Mouse (Mus musculus): Measurements from ENCODE around the gene Gm21119.
A peak's percentile ranks its signal among the peaks of the same experiment; 100 is the strongest.
"Not testable (repeated sequence)": the region's sequence is repeated elsewhere in the genome, so short reads cannot be mapped to it uniquely, and the experiment has no call there.

Gene Gm21119

GRCm38 (mm10) chr8:20614619-20615018 is at the start of gene Gm21119:
Gm21119 (plus strand) TSS chr8:20614919.
- not testable (repeated sequence) for DNase-seq (ENCODE audit: low spot score)

- not testable (repeated sequence) for DNase-seq (ENCODE audit: low spot score)
These were observed 48.0 kb upstream of the Gm21119 start for GRCm38 (mm10) chr8:20566753-20567152.

GRCm38 (mm10) chr8:20581081-20581480 is 33.6 kb upstream of the Gm21119 start:
- DNase-seq (ENCODE audit: low spot score): not testable (repeated sequence)

- DNase-seq (ENCODE audit: low spot score): not testable (repeated sequence)
These were observed 31.9 kb upstream of the Gm21119 start for GRCm38 (mm10) chr8:20582772-20583171.

GRCm38 (mm10) chr8:20588268-20589177 is 26.2 kb upstream of the Gm21119 start:
- not testable (repeated sequence) for DNase-seq (ENCODE audit: low spot score)

- peak; percentile 49 for DNase-seq (ENCODE audit: low spot score)
These were observed 25.6 kb upstream of the Gm21119 start for GRCm38 (mm10) chr8:20589178-20589539.

- DNase-seq (ENCODE audit: low spot score): peak; percentile 52
These were observed 24.4 kb upstream of the Gm21119 start for GRCm38 (mm10) chr8:20590117-20590997.

GRCm38 (mm10) chr8:20591002-20591401 is 23.7 kb upstream of the Gm21119 start:
- DNase-seq (ENCODE audit: low spot score): not testable (repeated sequence)

- DNase-seq (ENCODE audit: low spot score): not testable (repeated sequence)
These were observed 21.9 kb upstream of the Gm21119 start for GRCm38 (mm10) chr8:20592732-20593272.

- peak; percentile 79 for DNase-seq (ENCODE audit: low spot score)
These were observed 20.9 kb upstream of the Gm21119 start for GRCm38 (mm10) chr8:20593841-20594240.

GRCm38 (mm10) chr8:20596081-20596841 is 18.5 kb upstream of the Gm21119 start:
- DNase-seq (ENCODE audit: low spot score): peak; percentile 40

GRCm38 (mm10) chr8:20596842-20597708 is 17.6 kb upstream of the Gm21119 start:
- peak; percentile 80 for DNase-seq (ENCODE audit: low spot score)

GRCm38 (mm10) chr8:20598300-20599170 is 16.2 kb upstream of the Gm21119 start:
- DNase-seq (ENCODE audit: low spot score): not testable (repeated sequence)

- DNase-seq (ENCODE audit: low spot score): not testable (repeated sequence)
These were observed 15.4 kb upstream of the Gm21119 start for GRCm38 (mm10) chr8:20599350-20599749.

- not testable (repeated sequence) for DNase-seq (ENCODE audit: low spot score)
These were observed 3.9 kb upstream of the Gm21119 start for GRCm38 (mm10) chr8:20610856-20611255.

- DNase-seq (ENCODE audit: low spot score): peak; percentile 49
These were observed 2.0 kb upstream of the Gm21119 start for GRCm38 (mm10) chr8:20612721-20613120.

GRCm38 (mm10) chr8:20630766-20631165 is 16.0 kb downstream of the Gm21119 start:
- not testable (repeated sequence) for DNase-seq (ENCODE audit: low spot score)

GRCm38 (mm10) chr8:20637931-20638330 is 23.2 kb downstream of the Gm21119 start:
- DNase-seq (ENCODE audit: low spot score): peak; percentile 36

- DNase-seq (ENCODE audit: low spot score): peak; percentile 40
These were observed 28.8 kb downstream of the Gm21119 start for GRCm38 (mm10) chr8:20643536-20643935.

Data from testis, postnatal 10 days (tissue).